Mouse (Mus musculus): Measurements from ENCODE around the gene Fcamr. TPM values are rescaled to one million over a fixed set of nuclear protein-coding genes. Genes with fewer than 3 reads are reported as not detected.

Gene Fcamr
- polyA plus RNA-seq, 1 experiment from 2014 or later: not detected

DNA sequence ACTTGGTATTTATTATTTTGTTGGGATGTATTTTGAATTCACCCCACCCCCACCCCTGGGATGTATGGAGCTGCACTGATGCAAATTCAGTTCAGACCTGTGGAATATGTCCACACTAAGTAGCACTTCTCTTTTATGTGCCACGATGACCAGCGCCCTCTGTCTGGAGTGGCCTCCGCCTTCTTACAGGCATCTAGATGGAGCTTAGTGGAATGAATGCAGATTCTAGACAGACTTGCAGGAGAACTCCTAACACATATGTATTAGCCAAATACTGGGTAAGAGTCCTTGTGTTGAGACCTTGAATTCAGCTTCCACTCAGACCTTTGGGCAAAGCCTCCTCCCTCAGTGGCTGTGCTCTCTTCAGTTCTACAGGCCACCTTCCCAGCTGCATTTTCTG is 10.2 kb downstream of the Fcamr start:
- Histone ChIP-seq H3K4me1 (no peaks in the 10 kb centered on the region), H3K36me3 (no peaks in the 10 kb centered on the region), H3K27me3 (no peaks in the 10 kb centered on the region), H3K27ac (no peak overlapping the region), H3K4me2 (no peak overlapping the region), H3K9me3 (no peaks in the 10 kb centered on the region), H3K4me3 (no peak overlapping the region), H3K9ac (no peak overlapping the region)
- ATAC-seq (ENCODE audit: borderline replicate concordance, extremely low read depth, low FRiP score, low TSS enrichment): no peak
- WGBS: 73% methylated on average over 3 of the region's 3 CpGs

DNA sequence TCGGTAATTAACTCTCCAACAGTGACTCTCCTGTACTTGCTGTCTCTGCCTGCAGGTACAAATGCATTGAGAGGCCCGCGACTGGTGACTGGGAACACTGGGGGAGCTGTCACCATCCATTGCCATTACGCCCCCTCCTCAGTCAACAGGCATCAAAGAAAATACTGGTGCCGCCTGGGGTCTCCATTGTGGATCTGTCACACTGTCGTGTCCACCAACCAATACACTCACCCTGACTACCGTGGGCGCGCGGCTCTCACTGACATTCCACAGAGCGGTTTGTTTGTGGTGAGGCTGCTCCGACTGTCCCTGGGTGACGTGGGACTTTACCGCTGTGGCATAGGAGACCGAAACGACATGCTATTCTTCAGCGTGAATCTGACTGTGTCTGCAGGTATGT is 10.6 kb downstream of the Fcamr start:
- Histone ChIP-seq H3K4me2 (no peak overlapping the region), H3K27me3 (no peaks in the 10 kb centered on the region), H3K4me3 (no peak overlapping the region), H3K36me3 (no peaks in the 10 kb centered on the region), H3K4me1 (no peaks in the 10 kb centered on the region), H3K27ac (no peak overlapping the region), H3K9ac (no peak overlapping the region), H3K9me3 (no peaks in the 10 kb centered on the region)
- no peak for ATAC-seq (ENCODE audit: borderline replicate concordance, extremely low read depth, low FRiP score, low TSS enrichment)
- WGBS: 54% methylated on average over 17 of the region's 17 CpGs

DNA sequence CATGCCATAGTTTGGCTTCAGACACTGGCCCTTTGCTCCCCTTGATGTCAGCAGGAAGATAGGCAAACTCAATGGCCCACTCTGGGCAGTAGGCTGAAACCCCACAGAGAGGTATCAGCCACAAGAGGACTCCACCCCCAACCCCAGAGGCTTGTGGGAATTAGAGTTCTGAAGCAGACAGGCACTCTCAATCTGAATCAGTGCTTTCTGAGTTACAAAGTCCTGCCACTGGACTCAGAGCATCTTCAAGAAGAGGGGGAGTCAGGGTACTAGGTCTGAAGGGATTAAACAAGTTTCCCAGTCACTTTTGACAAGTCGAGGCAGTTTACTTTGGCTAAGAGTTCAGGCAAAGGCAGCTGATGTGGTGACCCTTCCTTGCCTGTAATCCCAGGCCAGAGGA is 19.0 kb downstream of the Fcamr start:
- Histone ChIP-seq H3K4me1 (no peaks in the 10 kb centered on the region), H3K27ac (no peak overlapping the region), H3K4me2 (no peak overlapping the region), H3K4me3 (no peak overlapping the region), H3K9ac (no peak overlapping the region), H3K9me3 (no peaks in the 10 kb centered on the region), H3K27me3 (no peaks in the 10 kb centered on the region), H3K36me3 (no peaks in the 10 kb centered on the region)
- 55% methylated on average over 1 of the region's 1 CpGs for WGBS
- ATAC-seq (ENCODE audit: borderline replicate concordance, extremely low read depth, low FRiP score, low TSS enrichment): no peak

DNA sequence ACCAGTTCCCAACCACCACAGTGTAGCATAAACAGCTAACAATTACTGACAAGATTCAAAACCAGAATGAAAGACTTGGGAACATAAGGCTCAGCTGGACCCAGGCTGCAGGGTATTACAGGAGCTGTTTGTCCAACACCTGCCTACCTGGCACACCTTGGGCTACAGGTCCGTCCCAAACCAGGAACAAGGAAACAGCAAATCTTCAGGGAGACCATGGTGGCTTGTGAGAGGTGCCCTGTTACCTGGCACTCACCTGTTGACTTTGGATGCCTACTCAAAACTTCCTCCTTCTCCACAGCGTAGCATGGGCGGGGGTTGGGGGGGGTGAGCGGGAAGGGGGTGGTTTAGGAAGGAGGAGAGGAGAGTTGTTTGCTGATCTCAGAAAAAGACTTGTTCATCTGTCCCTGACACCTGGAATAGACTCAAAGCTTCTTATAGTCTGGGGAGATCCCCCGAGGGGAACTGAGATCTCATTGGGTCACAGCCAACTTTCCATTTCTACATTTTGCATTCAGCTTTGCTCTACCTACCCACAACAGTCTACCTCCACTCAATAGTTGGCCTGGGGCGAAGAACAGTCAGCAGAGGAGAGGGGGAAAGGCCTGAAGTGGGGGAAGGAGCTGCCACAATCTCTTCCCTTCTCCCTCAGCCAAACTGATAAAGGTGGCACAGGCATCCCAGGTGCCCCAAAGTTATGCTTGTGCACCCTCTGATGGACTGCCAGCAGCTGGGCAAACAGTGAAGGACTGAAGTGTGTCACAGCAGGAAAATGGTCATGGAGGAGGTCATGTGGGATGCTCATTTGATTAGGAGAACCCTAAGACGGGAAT is 19.8 kb downstream of the Fcamr start:
- Histone ChIP-seq H3K9me3 (no peaks in the 10 kb centered on the region), H3K27ac (no peak overlapping the region), H3K4me2 (no peak overlapping the region), H3K36me3 (no peaks in the 10 kb centered on the region), H3K27me3 (no peaks in the 10 kb centered on the region), H3K9ac (no peak overlapping the region), H3K4me1 (no peaks in the 10 kb centered on the region), H3K4me3 (no peak overlapping the region)
- 58% methylated on average over 7 of the region's 7 CpGs for WGBS
- ATAC-seq (ENCODE audit: borderline replicate concordance, extremely low read depth, low FRiP score, low TSS enrichment): no peak

DNA sequence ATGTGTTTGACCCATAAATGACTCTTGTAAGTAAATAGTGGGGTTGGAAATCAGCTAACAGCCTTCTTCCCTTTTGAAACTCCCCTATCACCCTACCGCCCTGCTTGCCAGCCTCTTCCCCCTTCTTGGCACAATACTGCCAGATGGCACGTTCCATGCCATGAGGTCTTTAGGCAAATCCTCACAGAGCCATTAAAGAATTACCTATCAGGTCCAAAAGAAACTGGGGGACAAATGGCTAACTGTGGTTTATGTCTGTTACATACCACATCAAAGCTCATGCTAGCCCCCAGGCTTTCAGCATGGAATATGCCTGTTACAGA is 20.4 kb downstream of the Fcamr start:
- 65% methylated on average over 2 of the region's 2 CpGs for WGBS
- Histone ChIP-seq H3K36me3 (no peaks in the 10 kb centered on the region), H3K27me3 (no peaks in the 10 kb centered on the region)

DNA sequence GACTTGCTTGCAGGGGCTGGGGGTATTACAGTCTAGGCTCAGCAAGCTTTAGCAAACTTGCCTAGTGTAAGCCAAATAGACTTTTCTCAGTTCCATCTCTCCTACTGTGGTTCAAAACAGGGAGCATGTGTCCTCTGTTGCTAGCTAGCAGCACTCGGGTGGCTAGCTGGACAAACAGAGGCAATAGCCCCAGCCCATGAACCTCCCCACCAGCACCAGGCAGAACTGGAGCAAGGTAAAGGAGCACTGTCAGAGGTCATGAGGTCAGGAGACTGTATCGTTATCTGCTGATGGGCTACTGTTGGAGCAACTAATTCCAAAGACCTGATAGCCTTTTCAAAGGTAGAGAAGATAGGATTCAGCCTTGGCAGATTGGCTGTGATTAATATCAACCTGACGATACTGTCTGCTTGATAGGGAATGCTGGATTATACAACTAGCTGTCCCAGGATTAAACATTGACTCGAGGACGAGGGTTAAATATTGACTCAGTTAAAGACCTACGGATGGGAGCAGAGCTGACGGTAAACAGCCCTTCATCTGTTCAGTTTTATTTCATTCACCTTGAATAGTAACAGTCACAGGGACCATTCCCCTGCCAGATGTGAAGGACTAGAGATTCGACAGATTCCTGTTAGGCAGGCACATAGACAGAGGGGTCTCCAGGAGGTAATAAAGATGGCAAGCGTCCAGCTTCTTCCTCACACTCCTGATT is 21.4 kb downstream of the Fcamr start:
- WGBS: 54% methylated on average over 9 of the region's 9 CpGs
- Histone ChIP-seq H3K4me3 (no peak overlapping the region), H3K9ac (no peak overlapping the region), H3K9me3 (no peaks in the 10 kb centered on the region), H3K4me1 (no peaks in the 10 kb centered on the region), H3K27ac (no peak overlapping the region), H3K27me3 (no peaks in the 10 kb centered on the region), H3K4me2 (no peak overlapping the region), H3K36me3 (no peaks in the 10 kb centered on the region)
- ATAC-seq (ENCODE audit: borderline replicate concordance, extremely low read depth, low FRiP score, low TSS enrichment): no peak

More for the DNA sequence above, 20.4 kb downstream of the Fcamr start:
- ATAC-seq (ENCODE audit: borderline replicate concordance, extremely low read depth, low FRiP score, low TSS enrichment): no peak
- Histone ChIP-seq H3K4me3 (no peak overlapping the region), H3K4me2 (no peak overlapping the region), H3K4me1 (no peaks in the 10 kb centered on the region), H3K27ac (no peak overlapping the region), H3K9ac (no peak overlapping the region), H3K9me3 (no peaks in the 10 kb centered on the region)

DNA sequence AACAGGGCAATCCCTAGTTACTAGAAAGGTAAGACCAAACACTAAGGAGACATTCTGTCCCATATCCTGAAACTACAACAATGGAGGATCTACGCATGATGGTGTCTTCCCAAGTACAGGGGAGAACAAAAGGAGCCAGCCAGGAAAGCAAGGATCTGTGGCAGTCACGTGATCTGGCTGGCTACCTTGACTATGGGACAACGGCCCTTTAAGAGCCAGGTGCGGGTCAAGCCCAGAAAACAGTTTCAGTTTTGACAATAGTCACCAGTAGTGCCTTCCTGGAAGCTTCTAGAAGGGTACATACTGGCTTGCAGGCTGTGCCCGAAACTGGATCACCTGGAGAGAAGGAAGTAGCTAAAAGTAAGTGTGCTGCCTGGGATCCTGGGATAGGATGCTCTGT is 25.7 kb downstream of the Fcamr start, which contains the start of gene Pigr:
Gene Pigr (plus strand): TSS at position 237 of the 400 bp plus-strand sequence.
- H3K27ac ChIP-seq: no peak within 1 kb of the TSS
- H3K27me3 ChIP-seq: no peaks in the 10 kb centered on the region
- WGBS: 86% methylated on average over 5 of the region's 5 CpGs
- no peaks in the 10 kb centered on the region for H3K4me1 ChIP-seq
- no peak within 1 kb of the TSS for H3K4me2 ChIP-seq
- no peak within 1 kb of the TSS for H3K4me3 ChIP-seq
- no peaks in the 10 kb centered on the region for H3K36me3 ChIP-seq
- H3K9ac ChIP-seq: no peak within 1 kb of the TSS
- no peak for ATAC-seq (ENCODE audit: borderline replicate concordance, extremely low read depth, low FRiP score, low TSS enrichment)
- H3K9me3 ChIP-seq: no peaks in the 10 kb centered on the region

DNA sequence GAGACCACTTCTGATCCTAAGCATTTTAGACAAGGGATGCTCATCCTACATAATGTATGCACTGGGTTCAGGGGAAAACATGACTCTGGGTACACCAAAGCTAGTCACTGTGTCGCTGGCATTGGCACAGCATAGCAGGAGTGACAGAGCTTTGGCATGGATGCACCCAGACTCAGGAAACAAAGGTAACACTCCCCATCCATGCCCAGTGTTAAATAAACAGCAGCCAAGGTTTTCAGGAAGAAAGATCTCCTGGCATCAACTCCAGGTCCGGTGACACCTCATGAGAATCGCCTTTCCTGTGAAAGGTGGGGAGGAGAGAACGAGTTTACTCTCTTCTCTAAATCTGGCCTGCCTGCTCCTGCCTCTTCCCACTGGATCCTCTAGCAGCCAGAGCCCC is 28.0 kb downstream of the Fcamr start:
- 61% methylated on average over 4 of the region's 4 CpGs for WGBS
- no peak overlapping the region for H3K4me3 ChIP-seq
- H3K4me1 ChIP-seq: no peaks in the 10 kb centered on the region
- no peak overlapping the region for H3K9ac ChIP-seq
- H3K27ac ChIP-seq: no peak overlapping the region
- H3K27me3 ChIP-seq: no peaks in the 10 kb centered on the region
- no peaks in the 10 kb centered on the region for H3K9me3 ChIP-seq
- ATAC-seq (ENCODE audit: borderline replicate concordance, extremely low read depth, low FRiP score, low TSS enrichment): no peak
- H3K4me2 ChIP-seq: no peak overlapping the region
- H3K36me3 ChIP-seq: no peaks in the 10 kb centered on the region

DNA sequence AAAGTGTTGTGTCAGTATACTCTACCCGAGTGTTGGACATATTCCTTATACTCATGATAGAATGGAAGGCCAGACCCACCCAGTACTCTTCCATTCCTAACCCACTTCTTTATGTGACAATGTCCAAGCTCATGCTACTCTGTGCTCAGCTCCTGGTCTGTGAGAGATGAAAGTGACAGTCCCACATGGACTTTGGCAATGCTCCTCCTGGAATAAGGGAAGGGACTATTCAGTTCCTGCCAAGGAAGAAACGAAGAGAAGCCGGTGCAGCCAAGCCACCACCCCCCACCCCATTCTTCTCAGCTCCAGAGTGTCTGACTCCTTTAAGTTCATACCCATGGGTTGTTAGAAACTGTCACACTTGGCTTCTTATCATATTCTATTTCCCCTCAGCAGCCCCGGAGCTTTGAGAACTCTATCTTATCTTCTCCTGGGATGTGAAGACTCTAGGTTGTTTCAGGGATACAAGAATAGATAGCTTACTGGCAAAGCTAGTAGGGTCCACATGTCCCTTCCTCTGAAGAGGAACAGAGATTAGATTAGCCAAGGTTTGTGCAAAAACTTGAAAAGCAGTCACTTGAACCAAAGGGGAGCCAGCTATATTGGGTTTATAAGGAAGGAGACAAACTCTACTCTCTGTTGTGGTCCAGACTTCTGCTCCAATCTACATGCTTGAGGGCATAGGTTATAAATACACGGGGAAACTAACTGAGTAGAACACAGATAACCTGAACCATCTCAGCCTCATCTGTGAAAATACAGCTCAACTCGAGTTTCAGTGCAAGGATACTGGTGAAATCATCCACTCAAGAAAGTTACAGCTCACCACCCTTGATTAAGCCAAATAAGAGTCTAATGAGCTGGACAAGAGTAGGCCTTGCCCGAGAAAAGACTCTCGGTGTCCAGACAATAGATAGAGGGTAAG is 29.5 kb downstream of the Fcamr start:
- no peaks in the 10 kb centered on the region for H3K36me3 ChIP-seq
- H3K4me1 ChIP-seq: no peaks in the 10 kb centered on the region
- no peak overlapping the region for H3K4me2 ChIP-seq
- no peak overlapping the region for H3K4me3 ChIP-seq
- H3K27ac ChIP-seq: no peak overlapping the region
- H3K9ac ChIP-seq: no peak overlapping the region
- ATAC-seq (ENCODE audit: borderline replicate concordance, extremely low read depth, low FRiP score, low TSS enrichment): no peak
- H3K27me3 ChIP-seq: no peaks in the 10 kb centered on the region
- no peaks in the 10 kb centered on the region for H3K9me3 ChIP-seq
- WGBS: 61% methylated on average over 8 of the region's 8 CpGs

DNA sequence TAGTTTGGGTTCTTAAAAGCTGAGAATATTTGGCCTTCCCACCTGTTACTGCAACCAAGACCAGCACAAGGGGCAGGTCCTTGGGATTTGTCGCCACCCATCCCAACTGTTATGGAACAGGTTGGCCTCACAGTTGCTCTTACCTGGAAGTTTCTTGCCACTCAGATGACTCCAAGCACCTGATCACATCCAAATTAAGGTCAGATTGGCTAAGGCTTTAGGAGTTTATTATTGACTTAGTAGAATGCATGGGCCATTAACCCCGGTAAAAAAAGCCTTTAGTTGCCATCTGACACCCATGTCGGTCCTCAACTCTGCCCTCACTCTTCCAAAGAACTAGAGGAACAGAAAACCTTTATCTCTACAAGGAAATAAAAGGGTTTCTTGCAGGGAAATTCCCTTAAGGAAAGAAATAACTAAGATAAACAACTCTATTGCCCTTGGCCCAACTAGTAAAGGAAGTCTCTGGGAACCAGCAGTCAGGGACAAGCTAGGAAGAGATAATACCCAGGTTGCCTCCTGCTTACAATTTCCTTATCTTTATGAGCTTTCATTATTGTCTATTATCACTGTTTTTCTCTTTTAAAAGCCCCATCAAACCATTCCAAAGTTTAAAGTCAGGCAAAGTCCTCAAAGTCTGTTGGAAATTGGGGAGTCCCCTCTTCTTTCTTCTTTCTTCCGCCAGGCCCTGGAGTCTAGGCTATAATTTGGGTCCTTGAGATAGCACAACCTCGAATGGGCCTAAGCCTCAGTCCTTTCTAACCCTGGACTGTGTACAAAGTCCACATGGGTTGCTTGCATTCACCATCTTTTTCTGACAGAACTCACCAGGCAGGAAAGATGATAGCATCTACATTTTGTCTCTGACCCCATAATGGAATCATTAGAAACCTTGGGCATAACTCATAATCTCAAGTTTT is 31.8 kb downstream of the Fcamr start:
- Histone ChIP-seq H3K9me3 (no peaks in the 10 kb centered on the region), H3K27ac (no peak overlapping the region), H3K4me1 (no peaks in the 10 kb centered on the region), H3K27me3 (no peaks in the 10 kb centered on the region), H3K9ac (no peak overlapping the region), H3K36me3 (no peaks in the 10 kb centered on the region), H3K4me3 (no peak overlapping the region), H3K4me2 (no peak overlapping the region)
- no peak for ATAC-seq (ENCODE audit: borderline replicate concordance, extremely low read depth, low FRiP score, low TSS enrichment)
- 72% methylated on average over 5 of the region's 5 CpGs for WGBS

All from lung, embryonic 15.5 days (tissue).